Mouse (Mus musculus) brain, adult 10 weeks (tissue): Measurements from ENCODE around the gene Dnase1l3. TPM values are rescaled to one million over a fixed set of nuclear protein-coding genes. Genes with fewer than 3 reads are reported as not detected.

Experiments
- polyA plus RNA-seq: library from polyadenylated mRNA; stranded (reverse); fragments of 350-450 nt; fragmentation: Illumina TruSeq; extraction: RNeasy Lipid Tissue Mini Kit (QIAGEN cat#74804); gene quantifications from one replicate; pipeline ENCODE4 v1.2.3, GENCODE M21; 2015; ENCODE audit warnings: low read depth, low replicate concordance

Gene Dnase1l3
- polyA plus RNA-seq = not detected

GRCm38 (mm10) chr14:7994271-7994767, at the start of gene Dnase1l3:
Gene Dnase1l3 (minus strand): TSS chr14:7994573.

GRCm38 (mm10) chr14:8002432-8003092, 8.2 kb upstream of the Dnase1l3 start, which contains the start of gene Abhd6:
Gene Abhd6 (plus strand): TSS chr14:8002902.

DNA sequence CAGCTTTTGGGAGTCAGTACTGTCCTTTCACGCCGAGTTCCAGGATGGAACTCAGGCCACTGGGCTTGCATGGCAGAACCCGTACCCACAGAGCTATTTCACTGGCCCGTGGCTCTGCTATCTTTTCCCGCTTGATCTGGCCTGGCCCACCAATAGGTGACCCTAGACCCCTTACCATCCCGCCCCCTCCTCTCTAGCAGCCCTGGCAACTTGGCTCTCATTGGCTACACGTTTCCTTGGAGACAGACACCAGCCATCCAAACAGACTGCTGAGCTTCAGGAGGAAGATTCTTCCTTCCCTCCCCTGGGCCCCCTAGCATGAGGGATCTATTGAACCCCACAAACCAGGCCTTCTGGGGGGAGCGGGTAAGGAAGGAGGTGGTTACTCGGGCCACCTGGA, 37.3 kb downstream of the Dnase1l3 start, which contains the start of gene Gm45521:
Gene Gm45521 (plus strand): TSS at position 240 of the 400 bp plus-strand sequence.

Other genes with a start within 250 kb of the Dnase1l3 start
- not detected for gene Gm26661, start 203.0 kb downstream of the Dnase1l3 start, polyA plus RNA-seq
- gene Flnb, start 176.6 kb downstream of the Dnase1l3 start, polyA plus RNA-seq = 19.1 TPM
- gene Gm45521, start 37.3 kb downstream of the Dnase1l3 start, polyA plus RNA-seq = not detected
- 66.1 TPM for gene Abhd6, start 8.3 kb upstream of the Dnase1l3 start, polyA plus RNA-seq
- 46.3 TPM for gene Rpp14, start 85.8 kb upstream of the Dnase1l3 start, polyA plus RNA-seq
- 31.4 TPM for gene Pxk, start 103.6 kb upstream of the Dnase1l3 start, polyA plus RNA-seq
- 222 TPM for gene Pdhb, start 178.5 kb upstream of the Dnase1l3 start, polyA plus RNA-seq
- 41.3 TPM for gene Kctd6, start 219.6 kb upstream of the Dnase1l3 start, polyA plus RNA-seq